Mouse (Mus musculus) olfactory bulb, adult 2 months (tissue): ENCODE data around the gene Irs3.

Experiments
- CTCF ChIP-seq: fragments of 200-500 bp; IDR thresholded peaks from 2 replicates; pipeline ENCODE4 v1.5.1; 2012; ENCODE audit warnings: low read depth, mild to moderate bottlenecking, low read length, moderate library complexity; ENCODE audit not compliant: insufficient read depth
- POLR2A ChIP-seq: fragments of 200-500 bp; IDR thresholded peaks from 2 replicates; pipeline ENCODE4 v1.6.1; 2012; ENCODE audit warnings: mild to moderate bottlenecking, low read depth, low read length, moderate library complexity; ENCODE audit not compliant: insufficient read depth

DNA sequence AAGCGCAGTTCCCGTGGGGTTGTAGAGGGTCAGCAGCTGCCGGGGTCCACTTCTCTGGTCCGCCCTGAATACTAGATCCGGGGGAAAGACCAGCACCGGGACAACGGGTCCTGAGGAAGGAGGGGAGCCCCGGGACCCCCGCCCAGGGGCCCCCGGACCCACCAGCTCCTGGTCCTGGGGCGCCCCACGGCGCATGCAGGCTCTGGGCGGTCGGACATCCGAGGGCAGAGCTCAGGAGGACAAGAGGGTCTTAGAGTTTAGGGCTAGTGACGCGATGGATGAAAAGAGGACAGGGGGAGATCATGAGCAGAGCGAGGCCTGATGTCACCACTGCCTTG is 45.3 kb downstream of the Irs3 start:
- TF ChIP-seq POLR2A: no peak
- no peak for TF ChIP-seq CTCF
